Mouse (Mus musculus): Measurements from ENCODE around the gene Tbc1d22a. TPM values are rescaled to one million over a fixed set of nuclear protein-coding genes. Genes with fewer than 3 reads are reported as not detected.

Gene Tbc1d22a
- polyA plus RNA-seq, 1 experiment from 2014 or later, result 12.0 TPM

DNA sequence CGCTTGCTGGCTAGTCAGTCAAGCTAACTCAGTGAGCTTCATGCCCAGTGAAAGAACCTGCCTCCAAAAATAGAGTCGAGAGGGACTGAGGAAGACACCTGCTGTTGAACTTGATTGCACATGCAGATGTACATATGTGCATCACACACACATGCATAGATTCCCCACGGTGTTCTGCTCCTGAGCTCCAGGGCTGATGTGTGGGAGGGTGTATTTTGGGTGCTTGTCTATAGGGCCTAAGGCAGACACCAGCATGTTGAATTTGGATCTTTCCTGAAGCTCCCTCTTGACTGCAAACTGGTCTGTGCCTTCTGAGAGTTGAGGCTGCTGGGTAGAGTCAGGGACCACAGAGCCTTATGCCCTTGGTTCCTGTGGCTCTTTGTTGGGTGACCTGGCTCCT, 23.8 kb downstream of the Tbc1d22a start:
- H3K9me3 ChIP-seq (replicated peaks), result no peaks in the 10 kb centered on the region
- H3K4me1 ChIP-seq, result no peaks in the 10 kb centered on the region
- no peak overlapping the region for H3K4me3 ChIP-seq
- no peak overlapping the region for H3K27ac ChIP-seq
- WGBS, result 90% methylated on average over 3 of the region's 3 CpGs
- no peak for DNase-seq (ENCODE audit: low spot score)
- no peaks in the 10 kb centered on the region for H3K27me3 ChIP-seq (ENCODE audit: low read depth, poor library complexity, severe bottlenecking)
- peaks cover 14% of the 10 kb centered on the region for H3K36me3 ChIP-seq

DNA sequence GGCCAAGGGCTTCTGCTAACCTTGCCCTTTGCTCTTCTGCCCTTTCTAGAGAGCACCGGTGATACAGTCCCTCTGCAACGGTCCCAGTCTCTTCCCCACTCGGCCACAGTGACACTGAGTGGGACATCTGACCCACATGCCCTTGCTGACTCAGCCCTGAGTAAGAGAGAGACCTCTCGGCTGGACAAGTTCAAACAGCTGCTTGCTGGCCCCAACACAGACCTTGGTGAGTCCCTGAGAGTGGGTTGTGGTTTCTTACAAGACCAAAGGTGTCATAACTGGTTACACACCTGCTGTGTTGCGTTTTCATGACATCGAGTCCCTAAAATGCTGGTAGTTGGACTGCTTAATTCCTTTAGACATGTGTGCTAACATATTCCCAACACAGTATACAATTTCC, 24.8 kb downstream of the Tbc1d22a start:
- peaks cover 14% of the 10 kb centered on the region for H3K36me3 ChIP-seq
- DNase-seq (ENCODE audit: low spot score), result no peak
- no peak overlapping the region for H3K4me3 ChIP-seq
- no peaks in the 10 kb centered on the region for H3K27me3 ChIP-seq (ENCODE audit: low read depth, poor library complexity, severe bottlenecking)
- 89% methylated on average over 6 of the region's 6 CpGs for WGBS
- no peaks in the 10 kb centered on the region for H3K9me3 ChIP-seq (replicated peaks)
- H3K27ac ChIP-seq, result no peak overlapping the region
- H3K4me1 ChIP-seq, result no peaks in the 10 kb centered on the region

DNA sequence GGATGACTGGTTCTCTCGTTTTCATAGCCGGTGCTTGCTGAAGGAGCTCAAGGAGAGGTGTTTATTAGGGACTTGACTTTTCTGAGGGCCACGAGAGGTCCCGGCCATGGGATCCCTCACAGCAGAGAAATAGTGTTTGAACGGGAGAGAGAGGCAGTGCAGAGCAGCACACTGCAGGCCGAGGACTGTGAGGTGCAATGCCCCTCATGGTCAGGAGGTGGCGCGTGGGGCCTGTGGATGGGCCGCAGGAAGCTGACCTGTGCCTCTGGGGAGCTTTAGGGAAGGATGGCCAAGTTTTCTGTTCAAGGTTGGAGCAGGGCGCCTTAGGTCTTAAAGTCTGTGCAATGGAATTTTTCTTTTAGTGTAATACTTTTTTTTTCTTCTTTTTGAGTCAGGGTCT, 25.5 kb downstream of the Tbc1d22a start:
- Histone ChIP-seq H3K27me3 (ENCODE audit: low read depth, poor library complexity, severe bottlenecking) (no peaks in the 10 kb centered on the region), H3K36me3 (peaks cover 14% of the 10 kb centered on the region), H3K27ac (no peak overlapping the region), H3K9me3 (replicated peaks) (no peaks in the 10 kb centered on the region), H3K4me3 (no peak overlapping the region), H3K4me1 (no peaks in the 10 kb centered on the region)
- 36% methylated on average over 10 of the region's 10 CpGs for WGBS
- DNase-seq (ENCODE audit: low spot score), result peak; percentile 77

DNA sequence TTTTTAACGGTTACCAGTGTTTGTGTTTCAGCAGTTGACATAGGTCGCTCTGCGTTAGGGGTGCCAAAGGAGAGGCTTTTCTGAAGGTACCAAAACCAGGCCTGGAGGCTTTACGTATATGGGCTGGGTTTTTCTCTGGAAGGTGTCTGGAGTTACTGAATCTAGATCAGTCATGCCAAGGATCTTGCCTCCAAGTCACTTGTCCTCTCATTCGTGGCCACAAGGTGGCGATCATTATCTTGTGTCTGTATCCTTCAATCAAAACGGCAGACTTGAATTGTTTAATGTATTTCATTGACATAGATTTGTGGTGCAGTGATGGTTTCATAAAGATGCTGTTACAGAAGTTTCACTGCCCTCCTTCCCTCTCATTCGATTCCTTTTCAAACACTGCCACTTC, 29.4 kb downstream of the Tbc1d22a start:
- peak; percentile 59 for DNase-seq (ENCODE audit: low spot score)
- WGBS, result 51% methylated on average over 8 of the region's 8 CpGs
- Histone ChIP-seq H3K4me1 (no peaks in the 10 kb centered on the region), H3K27me3 (ENCODE audit: low read depth, poor library complexity, severe bottlenecking) (no peaks in the 10 kb centered on the region), H3K36me3 (peaks cover 11% of the 10 kb centered on the region), H3K4me3 (no peak overlapping the region), H3K27ac (no peak overlapping the region), H3K9me3 (replicated peaks) (no peaks in the 10 kb centered on the region)

DNA sequence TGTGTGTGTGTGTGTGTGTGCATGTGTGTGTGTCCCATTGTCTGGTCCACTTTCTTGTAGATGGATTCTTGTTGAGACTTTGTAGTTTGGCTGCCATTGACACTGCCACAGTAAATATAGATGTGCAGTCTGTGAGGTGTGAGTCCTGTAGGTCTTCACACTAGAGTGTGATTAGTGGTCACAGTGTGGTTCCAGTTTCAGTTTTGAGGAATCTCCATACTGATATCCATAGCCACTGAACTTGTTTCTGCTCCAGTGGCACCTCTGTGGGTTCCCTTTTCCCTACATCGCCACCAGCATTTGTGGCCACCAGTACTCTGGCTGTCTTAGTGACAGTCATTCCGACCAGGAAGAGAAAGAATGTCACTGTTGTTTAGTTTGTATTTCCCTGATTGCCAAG, 30.1 kb downstream of the Tbc1d22a start:
- DNase-seq (ENCODE audit: low spot score), result no peak
- Histone ChIP-seq H3K4me3 (no peak overlapping the region), H3K36me3 (peaks cover 11% of the 10 kb centered on the region), H3K27ac (no peak overlapping the region), H3K4me1 (no peaks in the 10 kb centered on the region), H3K27me3 (ENCODE audit: low read depth, poor library complexity, severe bottlenecking) (no peaks in the 10 kb centered on the region), H3K9me3 (replicated peaks) (no peaks in the 10 kb centered on the region)
- 96% methylated on average over 2 of the region's 2 CpGs for WGBS

DNA sequence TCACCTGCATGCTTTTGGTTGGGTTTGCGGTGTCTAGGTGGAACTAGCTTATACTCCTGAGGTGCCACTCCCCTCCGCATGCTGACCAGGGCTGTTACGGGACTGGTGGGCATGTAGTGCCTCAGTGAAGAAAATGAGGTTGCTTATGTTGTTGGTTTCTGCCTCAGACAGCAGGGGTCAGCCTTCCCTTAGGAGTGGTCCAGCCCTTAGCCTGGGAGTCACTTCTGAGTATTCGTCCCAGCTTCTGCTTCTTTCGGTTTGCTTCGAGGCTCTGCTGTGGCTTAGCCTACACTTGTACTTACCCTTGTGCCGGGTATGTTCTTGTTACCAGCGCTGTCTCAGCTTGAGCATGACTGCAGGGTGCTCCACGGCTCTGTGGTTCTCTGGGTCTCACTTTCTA, 36.0 kb downstream of the Tbc1d22a start:
- no peak overlapping the region for H3K27ac ChIP-seq
- H3K27me3 ChIP-seq (ENCODE audit: low read depth, poor library complexity, severe bottlenecking), result no peaks in the 10 kb centered on the region
- H3K9me3 ChIP-seq (replicated peaks), result no peaks in the 10 kb centered on the region
- peak; percentile 41 for DNase-seq (ENCODE audit: low spot score)
- WGBS, result 79% methylated on average over 9 of the region's 9 CpGs
- H3K4me3 ChIP-seq, result no peak overlapping the region
- 0 out of 2 replicates have a peak, but pooled peaks cover 4% of the 10 kb centered on the region for H3K4me1 ChIP-seq
- H3K36me3 ChIP-seq, result peaks cover 5% of the 10 kb centered on the region; the same call in 1 of the 2 replicates

DNA sequence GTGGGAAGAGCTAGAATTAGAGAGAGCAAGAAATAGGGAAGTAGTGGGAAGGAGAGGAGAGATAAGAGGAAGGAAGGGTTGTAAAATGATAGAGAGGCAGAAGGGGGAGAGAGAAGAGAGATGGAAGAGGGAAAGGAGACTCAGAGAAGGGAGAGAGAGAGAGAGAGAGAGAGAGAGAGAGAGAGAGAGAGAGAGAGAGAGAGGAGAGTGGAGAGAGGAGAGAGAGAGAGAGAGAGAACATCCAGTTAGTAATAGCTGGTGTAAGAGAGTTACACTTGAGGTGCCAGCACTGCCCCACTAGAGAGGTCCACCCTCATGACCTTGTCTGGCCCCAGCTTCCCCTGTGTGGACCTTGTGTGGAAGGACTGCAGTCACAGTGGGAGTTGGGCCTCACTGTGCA, 37.9 kb downstream of the Tbc1d22a start:
- Histone ChIP-seq H3K4me3 (no peak overlapping the region), H3K9me3 (replicated peaks) (no peaks in the 10 kb centered on the region), H3K27me3 (ENCODE audit: low read depth, poor library complexity, severe bottlenecking) (no peaks in the 10 kb centered on the region), H3K36me3 (no peaks in the 10 kb centered on the region), H3K27ac (no peak overlapping the region), H3K4me1 (peaks cover 17% of the 10 kb centered on the region)
- DNase-seq (ENCODE audit: low spot score), result no peak

DNA sequence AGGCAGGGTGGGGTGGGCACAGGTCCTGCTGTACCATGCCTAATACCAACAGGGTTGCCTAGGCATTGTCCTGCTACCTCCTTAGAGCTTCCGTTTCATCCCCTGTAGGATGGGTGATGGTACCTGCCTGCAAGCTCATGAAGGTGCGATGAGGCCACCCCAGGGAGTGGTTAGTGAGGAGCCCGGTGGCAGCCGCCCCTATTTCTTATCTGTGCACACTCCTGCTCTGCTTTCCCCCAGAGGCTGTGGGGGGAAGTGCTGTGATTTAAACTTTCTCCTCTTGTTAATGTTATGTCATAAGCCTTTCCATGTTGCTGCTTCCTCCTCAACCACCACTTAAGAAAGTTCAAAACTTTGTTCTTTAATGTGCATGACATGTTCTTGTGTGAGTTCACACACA, 38.4 kb downstream of the Tbc1d22a start:
- Histone ChIP-seq H3K36me3 (no peaks in the 10 kb centered on the region), H3K27ac (no peak overlapping the region), H3K4me1 (peaks cover 21% of the 10 kb centered on the region), H3K27me3 (ENCODE audit: low read depth, poor library complexity, severe bottlenecking) (no peaks in the 10 kb centered on the region), H3K9me3 (replicated peaks) (no peaks in the 10 kb centered on the region), H3K4me3 (no peak overlapping the region)
- DNase-seq (ENCODE audit: low spot score), result no peak
- WGBS, result 62% methylated on average over 4 of the region's 4 CpGs

DNA sequence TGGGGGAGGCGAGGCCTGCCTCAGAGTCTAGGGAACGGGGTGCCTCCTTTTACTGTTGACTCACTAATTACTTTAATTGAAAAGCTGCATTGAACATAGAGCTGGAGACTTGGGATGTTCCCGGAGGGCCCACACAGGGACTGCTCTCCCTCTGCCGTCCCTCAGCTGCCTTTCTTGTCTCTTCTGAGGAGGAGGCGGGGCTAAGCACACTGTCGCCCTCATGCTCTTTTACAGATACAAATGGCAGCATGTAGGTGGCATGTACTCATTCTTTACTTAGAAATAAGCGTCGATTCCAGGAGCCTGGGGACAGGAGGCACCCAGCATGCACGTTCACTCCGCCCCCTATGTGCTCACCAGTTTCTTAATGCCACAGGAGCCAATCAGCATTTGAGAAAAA, 39.2 kb downstream of the Tbc1d22a start:
- Histone ChIP-seq H3K27me3 (ENCODE audit: low read depth, poor library complexity, severe bottlenecking) (no peaks in the 10 kb centered on the region), H3K4me1 (peaks cover 25% of the 10 kb centered on the region), H3K36me3 (no peaks in the 10 kb centered on the region), H3K4me3 (no peak overlapping the region), H3K27ac (no peak overlapping the region), H3K9me3 (replicated peaks) (no peaks in the 10 kb centered on the region)
- no peak for DNase-seq (ENCODE audit: low spot score)
- WGBS, result 52% methylated on average over 10 of the region's 10 CpGs

DNA sequence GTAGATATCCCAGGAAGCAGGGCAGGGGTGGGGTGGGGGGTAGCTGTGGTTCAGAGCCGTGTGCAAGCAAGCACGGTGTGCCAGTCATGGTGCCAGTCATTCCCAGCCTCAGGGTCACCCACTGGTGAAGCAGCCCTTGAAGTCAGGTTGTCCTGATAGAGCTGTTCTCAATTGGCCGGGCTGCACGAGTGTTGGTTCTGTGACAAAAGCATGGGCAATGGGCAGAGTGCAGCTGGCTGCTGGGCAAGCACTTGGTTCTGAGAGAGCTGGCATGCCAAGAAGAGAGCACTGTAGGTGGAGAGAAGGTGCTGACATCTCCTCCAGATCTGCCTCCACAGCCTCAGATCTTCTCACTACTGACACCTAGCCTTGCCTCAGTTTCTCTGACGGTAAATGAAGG, 41.9 kb downstream of the Tbc1d22a start:
- Histone ChIP-seq H3K9me3 (replicated peaks) (no peaks in the 10 kb centered on the region), H3K27me3 (ENCODE audit: low read depth, poor library complexity, severe bottlenecking) (no peaks in the 10 kb centered on the region)
- WGBS, result 86% methylated on average over 5 of the region's 5 CpGs

DNA sequence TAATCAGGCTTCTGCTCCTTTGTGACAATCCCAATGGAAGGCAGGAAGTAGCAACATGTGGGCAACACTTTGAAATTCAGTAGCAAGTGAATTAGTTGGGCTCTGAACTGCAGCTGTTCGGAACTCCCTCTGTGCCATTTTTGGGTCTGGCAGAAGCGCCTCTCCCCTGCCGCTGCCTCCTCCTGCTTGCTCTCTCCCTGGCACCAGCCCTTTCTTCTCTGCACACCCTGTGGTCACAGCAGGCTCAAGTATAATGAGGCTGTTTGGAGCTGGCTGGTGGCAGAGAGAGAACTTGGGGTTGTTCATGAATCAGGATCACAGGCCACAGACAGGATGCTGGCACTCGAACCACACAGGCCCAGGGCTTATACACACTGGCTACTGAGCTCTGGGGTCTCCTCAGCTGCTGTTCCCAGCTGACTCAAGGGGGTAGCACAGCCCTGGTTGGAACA, 42.5 kb downstream of the Tbc1d22a start:
- Histone ChIP-seq H3K4me3 (no peak overlapping the region), H3K27ac (peak overlapping the region; percentile 58), H3K4me1 (peaks cover 25% of the 10 kb centered on the region), H3K27me3 (ENCODE audit: low read depth, poor library complexity, severe bottlenecking) (no peaks in the 10 kb centered on the region), H3K36me3 (no peaks in the 10 kb centered on the region), H3K9me3 (replicated peaks) (no peaks in the 10 kb centered on the region)
- DNase-seq (ENCODE audit: low spot score), result no peak
- WGBS, result 78% methylated on average over 4 of the region's 4 CpGs

More for the DNA sequence above, 41.9 kb downstream of the Tbc1d22a start:
- H3K4me3 ChIP-seq, result no peak overlapping the region
- H3K36me3 ChIP-seq, result no peaks in the 10 kb centered on the region
- DNase-seq (ENCODE audit: low spot score), result no peak
- H3K4me1 ChIP-seq, result peaks cover 25% of the 10 kb centered on the region
- peak overlapping the region; percentile 58; the same call in 1 of the 2 replicates for H3K27ac ChIP-seq

DNA sequence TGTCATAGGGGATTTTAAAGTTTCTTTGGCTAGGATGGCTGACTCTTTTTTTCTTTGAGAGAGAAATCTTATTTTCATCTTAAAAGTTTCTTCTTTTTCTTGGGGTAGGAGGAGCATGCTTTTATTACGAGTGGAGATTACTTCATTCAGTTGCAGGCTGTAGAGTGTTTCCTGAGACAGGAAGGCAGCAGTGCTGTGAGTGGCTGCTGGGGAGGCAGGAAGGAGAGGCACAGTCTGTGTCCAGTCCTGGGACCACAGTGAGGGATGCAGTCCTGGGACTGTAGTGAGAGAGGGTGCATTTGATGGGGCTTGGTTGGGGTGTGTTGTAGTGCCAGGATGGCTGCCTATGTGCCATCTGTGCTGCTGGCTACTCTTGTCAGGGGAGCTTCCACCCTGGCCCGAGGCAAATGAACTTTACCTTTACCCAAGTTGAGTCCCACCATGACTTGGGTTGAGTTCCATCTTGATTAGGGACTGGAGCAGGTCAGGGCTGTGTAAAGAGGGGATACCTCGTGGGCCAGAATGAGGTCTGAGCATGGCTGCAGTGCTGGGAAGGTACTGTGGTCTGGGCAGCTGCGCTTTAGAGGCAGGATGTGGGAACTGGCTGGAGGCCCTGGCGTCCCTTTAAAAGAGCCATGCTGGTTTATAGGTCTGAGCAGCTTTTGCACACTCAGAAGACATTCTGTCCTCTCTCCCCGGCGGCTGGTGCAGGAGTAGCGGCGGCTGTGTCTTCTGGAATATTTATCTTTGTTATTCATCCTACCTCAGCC, 43.8 kb downstream of the Tbc1d22a start:
- Histone ChIP-seq H3K27me3 (ENCODE audit: low read depth, poor library complexity, severe bottlenecking) (no peaks in the 10 kb centered on the region), H3K9me3 (replicated peaks) (no peaks in the 10 kb centered on the region), H3K36me3 (no peaks in the 10 kb centered on the region), H3K4me3 (no peak overlapping the region), H3K4me1 (peaks cover 25% of the 10 kb centered on the region), H3K27ac (peak overlapping the region; percentile 27)
- no peak for DNase-seq (ENCODE audit: low spot score)
- WGBS, result 90% methylated on average over 9 of the region's 9 CpGs

DNA sequence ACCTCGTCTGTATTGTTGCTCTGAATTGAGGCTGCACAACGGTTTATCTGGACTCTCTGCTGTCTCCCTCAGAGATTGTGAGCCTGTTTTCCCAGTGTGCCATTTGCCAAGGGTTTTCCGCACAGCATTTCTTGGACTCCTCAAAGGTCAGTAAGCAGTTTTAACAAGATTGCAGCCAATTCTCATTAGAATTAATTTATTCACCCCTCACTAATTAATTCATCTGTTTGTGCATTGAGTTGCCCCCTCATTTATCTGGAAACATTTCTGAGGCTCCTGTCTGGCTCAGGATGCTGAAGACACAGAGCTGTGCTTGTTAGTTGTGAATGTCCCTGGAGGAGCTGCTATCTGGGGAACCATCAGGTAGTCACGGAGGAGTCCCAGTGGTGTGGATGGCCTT, 45.0 kb downstream of the Tbc1d22a start:
- Histone ChIP-seq H3K27me3 (ENCODE audit: low read depth, poor library complexity, severe bottlenecking) (no peaks in the 10 kb centered on the region), H3K27ac (no peak overlapping the region), H3K9me3 (replicated peaks) (no peaks in the 10 kb centered on the region), H3K4me3 (no peak overlapping the region), H3K36me3 (no peaks in the 10 kb centered on the region), H3K4me1 (peaks cover 31% of the 10 kb centered on the region)
- 85% methylated on average over 4 of the region's 4 CpGs for WGBS
- DNase-seq (ENCODE audit: low spot score), result no peak

DNA sequence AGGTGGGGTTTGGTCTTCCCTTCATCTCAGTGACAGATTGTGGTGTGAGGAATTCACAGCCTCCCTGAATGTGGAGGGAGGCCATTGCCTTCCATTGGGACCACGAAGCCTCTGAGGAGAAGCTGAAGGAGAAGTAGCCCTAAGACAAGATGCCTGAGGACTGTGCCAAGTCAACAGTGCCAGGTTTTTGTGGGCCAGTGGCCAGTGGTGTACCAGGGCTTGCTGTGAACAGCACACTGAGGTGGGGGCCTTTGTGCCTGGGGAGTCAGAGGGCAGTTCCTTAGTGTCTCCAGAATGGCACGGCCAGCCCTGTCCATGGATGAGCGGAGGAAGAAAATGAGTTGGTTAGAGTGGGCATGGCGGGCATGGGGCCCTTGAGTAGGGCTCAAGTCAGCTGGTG, 45.9 kb downstream of the Tbc1d22a start:
- DNase-seq (ENCODE audit: low spot score), result no peak
- H3K27me3 ChIP-seq (ENCODE audit: low read depth, poor library complexity, severe bottlenecking), result no peaks in the 10 kb centered on the region
- 94% methylated on average over 4 of the region's 4 CpGs for WGBS
- no peaks in the 10 kb centered on the region for H3K36me3 ChIP-seq
- peaks cover 37% of the 10 kb centered on the region for H3K4me1 ChIP-seq
- no peak overlapping the region for H3K27ac ChIP-seq
- H3K9me3 ChIP-seq (replicated peaks), result no peaks in the 10 kb centered on the region
- H3K4me3 ChIP-seq, result no peak overlapping the region

Measured in limb, embryonic 10.5 days (tissue).